Mouse (Mus musculus): ENCODE results near the gene Fam171a2. TPM values are rescaled to one million over a fixed set of nuclear protein-coding genes. Genes with fewer than 3 reads are reported as not detected.

Gene Fam171a2
- 13.1 TPM for polyA plus RNA-seq (2021)

- TF ChIP-seq CTCF (IDR thresholded peaks at IDR 0.05) = no peak
- ChIA-PET POLR2A (interaction anchor here (1.0 to 1.3 kb wide), 2 partner anchors 17 to 154 kb away, joined by 3 read pairs; partner anchors contain the start of gene Grn), CTCF (interaction anchor here (0.9 to 2.9 kb wide), 6 partner anchors 8 to 25 kb away, joined by 3 to 11 read pairs (median 4); partner anchors contain the start of gene Grn)
- in situ Hi-C loops (cut with MboI; ENCODE audit: low pct_unique_long_range_greater_than_20kb) = no loop called here
- DNase-seq (ENCODE audit: low read depth, low spot score) (no peak), ATAC-seq (peak; percentile 60)
- peaks cover 4% of the 10 kb centered on the region for H3K27me3 ChIP-seq
Observed at GRCm38 (mm10) chr11:102447497-102447896, at the start of gene Fam171a2. TSS of gene Fam171a2 (minus strand) at chr11:102447682.

- ChIA-PET POLR2A (interaction anchor here (0.7 kb wide), 2 partner anchors 18 to 212 kb away, joined by 3 to 6 read pairs; partner anchors contain the start of gene Tmub2), CTCF (interaction anchor here (0.6 to 2.0 kb wide), 5 partner anchors 10 to 76 kb away, joined by 3 to 5 read pairs (median 3); no protein-coding TSS in a partner anchor)
- no peak for DNase-seq (ENCODE audit: low read depth, low spot score)
- in situ Hi-C loops (cut with MboI; ENCODE audit: low pct_unique_long_range_greater_than_20kb) = no loop called here
- TF ChIP-seq CTCF (IDR thresholded peaks at IDR 0.05) = no peak
- no peak for ATAC-seq
- no peaks in the 10 kb centered on the region for H3K27me3 ChIP-seq
Observed at GRCm38 (mm10) chr11:102496732-102497131, 49.2 kb upstream of the Fam171a2 start.

- DNase-seq (ENCODE audit: low read depth, low spot score) (no peak), ATAC-seq (no peak)
- ChIA-PET CTCF (interaction anchor here (0.6 to 1.6 kb wide), 4 partner anchors 10 to 76 kb away, joined by 3 to 4 read pairs (median 3); no protein-coding TSS in a partner anchor), POLR2A (interaction anchor here (0.7 to 1.0 kb wide), 2 partner anchors 27 to 211 kb away, joined by 3 to 6 read pairs; partner anchors contain the start of gene Tmub2)
- no peaks in the 10 kb centered on the region for H3K27me3 ChIP-seq
- in situ Hi-C loops (cut with MboI; ENCODE audit: low pct_unique_long_range_greater_than_20kb) = no loop called here
- no peak for TF ChIP-seq CTCF (IDR thresholded peaks at IDR 0.05)
Observed at GRCm38 (mm10) chr11:102496206-102496605, 48.7 kb upstream of the Fam171a2 start.

- no peak for TF ChIP-seq CTCF (IDR thresholded peaks at IDR 0.05)
- CTCF ChIA-PET = interaction anchor here (1.4 kb wide), 1 partner anchor 9 kb away, joined by 4 read pairs; no protein-coding TSS in a partner anchor
- in situ Hi-C loops (cut with MboI; ENCODE audit: low pct_unique_long_range_greater_than_20kb) = no loop called here
- no peak for DNase-seq (ENCODE audit: low read depth, low spot score)
- no peaks in the 10 kb centered on the region for H3K27me3 ChIP-seq
- POLR2A ChIA-PET = interaction anchor here (0.7 to 1.0 kb wide), 2 partner anchors 27 to 211 kb away, joined by 3 to 6 read pairs; partner anchors contain the start of gene Tmub2
- no peak for ATAC-seq
Observed at GRCm38 (mm10) chr11:102495742-102496141, 48.3 kb upstream of the Fam171a2 start.

GRCm38 (mm10) chr11:102495114-102495513 is 47.6 kb upstream of the Fam171a2 start:
- no peak for TF ChIP-seq CTCF (IDR thresholded peaks at IDR 0.05)
- in situ Hi-C loops (cut with MboI; ENCODE audit: low pct_unique_long_range_greater_than_20kb) = no loop called here
- no peaks in the 10 kb centered on the region for H3K27me3 ChIP-seq
- POLR2A ChIA-PET = interaction anchor here (1.0 kb wide), 1 partner anchor 26 kb away, joined by 3 read pairs; no protein-coding TSS in a partner anchor
- CTCF ChIA-PET = interaction anchor here (0.9 kb wide), 1 partner anchor 9 kb away, joined by 4 read pairs; no protein-coding TSS in a partner anchor
- ATAC-seq (no peak), DNase-seq (ENCODE audit: low read depth, low spot score) (no peak)

- in situ Hi-C loops (cut with MboI; ENCODE audit: low pct_unique_long_range_greater_than_20kb) = no loop called here
- DNase-seq (ENCODE audit: low read depth, low spot score) = no peak
- POLR2A ChIA-PET = no interaction called here
Observed at GRCm38 (mm10) chr11:102494063-102494650, 46.7 kb upstream of the Fam171a2 start.

GRCm38 (mm10) chr11:102493241-102493640 is 45.8 kb upstream of the Fam171a2 start:
- ATAC-seq (no peak), DNase-seq (ENCODE audit: low read depth, low spot score) (no peak)
- TF ChIP-seq CTCF (IDR thresholded peaks at IDR 0.05) = no peak
- ChIA-PET CTCF (no interaction called here), POLR2A (interaction anchor here (1.0 kb wide), 1 partner anchor 63 kb away, joined by 3 read pairs; the partner anchor contains the start of gene Gpatch8)
- H3K27me3 ChIP-seq = no peaks in the 10 kb centered on the region
- in situ Hi-C loops (cut with MboI; ENCODE audit: low pct_unique_long_range_greater_than_20kb) = no loop called here

More at GRCm38 (mm10) chr11:102494063-102494650, 46.7 kb upstream of the Fam171a2 start:
- no peak for ATAC-seq
- TF ChIP-seq CTCF (IDR thresholded peaks at IDR 0.05) = no peak
- H3K27me3 ChIP-seq = no peaks in the 10 kb centered on the region
- CTCF ChIA-PET = interaction anchor here (0.9 kb wide), 1 partner anchor 8 kb away, joined by 4 read pairs; no protein-coding TSS in a partner anchor

- DNase-seq (ENCODE audit: low read depth, low spot score) = no peak
- no peak for ATAC-seq
- in situ Hi-C loops (cut with MboI; ENCODE audit: low pct_unique_long_range_greater_than_20kb) = loop anchor here (5.0 kb wide), 2 partner anchors 74 to 159 kb away; no protein-coding TSS in a partner anchor
- no peaks in the 10 kb centered on the region for H3K27me3 ChIP-seq
- no peak for TF ChIP-seq CTCF (IDR thresholded peaks at IDR 0.05)
- ChIA-PET POLR2A (no interaction called here), CTCF (interaction anchor here (1.5 to 2.6 kb wide), 4 partner anchors 10 to 164 kb away, joined by 3 to 9 read pairs (median 4); no protein-coding TSS in a partner anchor)
Observed at GRCm38 (mm10) chr11:102487901-102488300, 40.4 kb upstream of the Fam171a2 start.

- TF ChIP-seq CTCF (IDR thresholded peaks at IDR 0.05) = peak; percentile 81
- ATAC-seq (no peak), DNase-seq (ENCODE audit: low read depth, low spot score) (no peak)
- H3K27me3 ChIP-seq = no peaks in the 10 kb centered on the region
- ChIA-PET POLR2A (interaction anchor here (1.1 kb wide), 1 partner anchor 166 kb away, joined by 3 read pairs; no protein-coding TSS in a partner anchor), CTCF (interaction anchor here (0.7 to 2.6 kb wide), 15 partner anchors 8 to 165 kb away, joined by 3 to 9 read pairs (median 4); no protein-coding TSS in a partner anchor)
- in situ Hi-C loops (cut with MboI; ENCODE audit: low pct_unique_long_range_greater_than_20kb) = loop anchor here (5.0 kb wide), 2 partner anchors 75 to 160 kb away; no protein-coding TSS in a partner anchor
Observed at GRCm38 (mm10) chr11:102486733-102487386, 39.4 kb upstream of the Fam171a2 start.

GRCm38 (mm10) chr11:102481779-102482178 is 34.3 kb upstream of the Fam171a2 start:
- POLR2A ChIA-PET = no interaction called here
- DNase-seq (ENCODE audit: low read depth, low spot score) = no peak
- in situ Hi-C loops (cut with MboI; ENCODE audit: low pct_unique_long_range_greater_than_20kb) = no loop called here
- no peak for TF ChIP-seq CTCF (IDR thresholded peaks at IDR 0.05)
- H3K27me3 ChIP-seq = no peaks in the 10 kb centered on the region
- CTCF ChIA-PET = interaction anchor here (1.4 kb wide), 1 partner anchor 10 kb away, joined by 3 read pairs; no protein-coding TSS in a partner anchor
- no peak for ATAC-seq
